Mouse (Mus musculus): Measurements from ENCODE around the gene Cspg4.
"Not testable (repeated sequence)": the region's sequence is repeated elsewhere in the genome, so short reads cannot be mapped to it uniquely, and the experiment has no call there.

Gene Cspg4

GRCm38 (mm10) chr9:56891517-56892011 is 26.7 kb downstream of the Cspg4 start:
- DNase-seq (ENCODE audit: low read depth, low spot score), result peak; percentile 44

- no peak for DNase-seq (ENCODE audit: low read depth, low spot score)
Observed at GRCm38 (mm10) chr9:56892111-56892510, 27.3 kb downstream of the Cspg4 start.

GRCm38 (mm10) chr9:56893313-56893712 is 28.5 kb downstream of the Cspg4 start:
- no peak for DNase-seq (ENCODE audit: low read depth, low spot score)

- no peak for DNase-seq (ENCODE audit: low read depth, low spot score)
Observed at GRCm38 (mm10) chr9:56894006-56894405, 29.2 kb downstream of the Cspg4 start.

GRCm38 (mm10) chr9:56896779-56897178 is 31.9 kb downstream of the Cspg4 start:
- no peak for DNase-seq (ENCODE audit: low read depth, low spot score)

- DNase-seq (ENCODE audit: low read depth, low spot score), result no peak
Observed at GRCm38 (mm10) chr9:56899409-56899808, 34.6 kb downstream of the Cspg4 start.

- no peak for DNase-seq (ENCODE audit: low read depth, low spot score)
Observed at GRCm38 (mm10) chr9:56900060-56900459, 35.2 kb downstream of the Cspg4 start.

GRCm38 (mm10) chr9:56900571-56900970 is 35.7 kb downstream of the Cspg4 start:
- DNase-seq (ENCODE audit: low read depth, low spot score), result no peak

- DNase-seq (ENCODE audit: low read depth, low spot score), result no peak
Observed at GRCm38 (mm10) chr9:56901187-56901586, 36.4 kb downstream of the Cspg4 start.

- no peak for DNase-seq (ENCODE audit: low read depth, low spot score)
Observed at GRCm38 (mm10) chr9:56903662-56904061, 38.8 kb downstream of the Cspg4 start.

- DNase-seq (ENCODE audit: low read depth, low spot score), result no peak
Observed at GRCm38 (mm10) chr9:56907549-56907948, 42.7 kb downstream of the Cspg4 start.

GRCm38 (mm10) chr9:56909991-56910390 is 45.2 kb downstream of the Cspg4 start:
- not testable (repeated sequence) for DNase-seq (ENCODE audit: low read depth, low spot score)

GRCm38 (mm10) chr9:56911017-56911416 is 46.2 kb downstream of the Cspg4 start:
- DNase-seq (ENCODE audit: low read depth, low spot score), result no peak

GRCm38 (mm10) chr9:56913991-56914390 is 49.2 kb downstream of the Cspg4 start:
- no peak for DNase-seq (ENCODE audit: low read depth, low spot score)

- DNase-seq (ENCODE audit: low read depth, low spot score), result no peak
Observed at GRCm38 (mm10) chr9:56915116-56915515, 50.3 kb downstream of the Cspg4 start.

GRCm38 (mm10) chr9:56915695-56916410 is 51.0 kb downstream of the Cspg4 start:
- DNase-seq (ENCODE audit: low read depth, low spot score), result no peak

GRCm38 (mm10) chr9:56917131-56917530 is 52.3 kb downstream of the Cspg4 start:
- no peak for DNase-seq (ENCODE audit: low read depth, low spot score)

- no peak for DNase-seq (ENCODE audit: low read depth, low spot score)
Observed at GRCm38 (mm10) chr9:56918466-56918865, 53.6 kb downstream of the Cspg4 start.

GRCm38 (mm10) chr9:56922746-56923145 is 57.9 kb downstream of the Cspg4 start:
- no peak for DNase-seq (ENCODE audit: low read depth, low spot score)

- DNase-seq (ENCODE audit: low read depth, low spot score), result no peak
Observed at GRCm38 (mm10) chr9:56923841-56924650, 59.2 kb downstream of the Cspg4 start.

- DNase-seq (ENCODE audit: low read depth, low spot score), result no peak
Observed at GRCm38 (mm10) chr9:56924651-56925027, 59.8 kb downstream of the Cspg4 start.

- no peak for DNase-seq (ENCODE audit: low read depth, low spot score)
Observed at GRCm38 (mm10) chr9:56925291-56926024, 60.6 kb downstream of the Cspg4 start.
